Mouse (Mus musculus): ENCODE measurements around the gene Cd247. TPM values are rescaled to one million over a fixed set of nuclear protein-coding genes. Genes with fewer than 3 reads are reported as not detected.
A peak's percentile ranks its signal among the peaks of the same experiment; 100 is the strongest.

Cd247 gene
- polyA plus RNA-seq, 1 experiment from 2014 or later, result 0.20 TPM

- H3K4me3 ChIP-seq (replicated peaks), result no peak overlapping the region
- 75% methylated on average over 5 of the region's 5 CpGs for WGBS (ENCODE audit: insufficient replicate concordance)
These were observed 39.7 kb downstream of the Cd247 start for GRCm38 (mm10) chr1:165828173-165828572.

DNA sequence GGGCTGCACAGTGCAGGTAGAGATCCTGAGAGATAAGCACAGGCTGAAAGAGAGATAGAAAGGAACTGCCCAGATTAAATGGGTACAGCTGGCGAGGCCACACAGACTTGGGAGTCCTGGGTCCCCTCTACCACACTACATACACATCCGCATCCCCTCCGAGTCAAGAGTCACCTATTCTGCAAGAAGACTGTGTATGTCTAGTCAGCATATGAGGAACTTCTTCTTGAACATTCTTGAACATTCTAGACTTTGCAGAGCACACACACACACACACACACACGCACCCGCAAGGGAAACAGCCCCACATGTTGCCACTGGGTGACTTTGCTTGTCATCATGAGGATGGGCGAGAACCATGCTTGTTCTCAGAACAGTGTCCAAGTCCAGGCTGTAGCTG, 40.1 kb downstream of the Cd247 start:
- 64% methylated on average over 6 of the region's 6 CpGs for WGBS (ENCODE audit: insufficient replicate concordance)
- Histone ChIP-seq H3K4me3 (replicated peaks) (no peak overlapping the region), H3K4me2 (no peak overlapping the region), H3K9ac (no peak overlapping the region), H3K27me3 (no peaks in the 10 kb centered on the region), H3K9me3 (replicated peaks) (no peaks in the 10 kb centered on the region), H3K27ac (replicated peaks) (no peak overlapping the region), H3K36me3 (replicated peaks) (no peaks in the 10 kb centered on the region), H3K4me1 (replicated peaks) (no peaks in the 10 kb centered on the region)
- no peak for ATAC-seq (ENCODE audit: insufficient read depth)

More at GRCm38 (mm10) chr1:165828173-165828572, 39.7 kb downstream of the Cd247 start:
- ATAC-seq (ENCODE audit: insufficient read depth), result no peak
- no peaks in the 10 kb centered on the region for H3K4me1 ChIP-seq (replicated peaks)
- no peak overlapping the region for H3K9ac ChIP-seq
- H3K4me2 ChIP-seq, result no peak overlapping the region
- no peak overlapping the region for H3K27ac ChIP-seq (replicated peaks)
- no peaks in the 10 kb centered on the region for H3K27me3 ChIP-seq
- H3K9me3 ChIP-seq (replicated peaks), result no peaks in the 10 kb centered on the region
- no peaks in the 10 kb centered on the region for H3K36me3 ChIP-seq (replicated peaks)

DNA sequence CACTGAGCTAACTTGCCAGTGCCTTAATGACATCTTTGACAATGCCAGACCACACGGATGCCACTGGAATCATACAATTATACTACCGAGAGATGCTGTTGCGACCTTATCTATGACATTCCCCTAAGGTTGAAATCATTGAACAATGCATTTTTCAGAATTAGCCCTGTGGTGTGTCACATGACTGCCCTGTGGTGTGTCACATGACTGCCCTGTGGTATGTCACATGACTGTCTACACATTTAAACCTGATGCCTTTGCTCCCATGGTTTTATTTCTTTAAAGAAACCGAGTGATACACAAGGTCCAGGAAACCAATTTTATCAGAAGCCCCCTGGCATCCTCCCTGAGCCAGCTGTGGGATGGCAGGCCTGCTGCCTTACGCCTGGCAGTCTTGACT, 41.4 kb downstream of the Cd247 start:
- Histone ChIP-seq H3K27ac (replicated peaks) (no peak overlapping the region), H3K4me1 (replicated peaks) (no peaks in the 10 kb centered on the region), H3K9ac (no peak overlapping the region), H3K27me3 (peaks cover 7% of the 10 kb centered on the region; the same call in 1 of the 2 replicates), H3K4me3 (replicated peaks) (no peak overlapping the region), H3K4me2 (no peak overlapping the region), H3K36me3 (replicated peaks) (no peaks in the 10 kb centered on the region), H3K9me3 (replicated peaks) (no peaks in the 10 kb centered on the region)
- ATAC-seq (ENCODE audit: insufficient read depth), result no peak
- 69% methylated on average over 5 of the region's 5 CpGs for WGBS (ENCODE audit: insufficient replicate concordance)

DNA sequence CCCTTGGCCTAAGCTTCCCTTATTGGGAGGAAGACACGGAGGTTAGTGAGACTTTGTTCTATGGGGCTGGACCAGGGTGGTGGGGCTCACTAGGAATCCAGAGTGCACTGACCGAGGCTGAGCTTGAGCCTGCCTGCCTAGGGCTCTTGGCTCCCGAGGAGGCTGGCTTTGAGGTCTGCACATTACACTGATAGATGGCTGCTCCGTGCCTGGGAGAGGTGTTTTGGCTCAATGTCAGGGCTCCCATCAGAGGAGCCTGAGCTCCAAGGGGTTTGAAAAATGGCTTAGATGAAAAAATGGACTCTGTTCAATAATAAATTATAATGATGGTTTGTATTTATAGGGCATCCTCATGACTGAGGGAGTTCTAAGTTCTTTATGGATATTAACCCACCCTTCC, 44.8 kb downstream of the Cd247 start:
- Histone ChIP-seq H3K4me1 (replicated peaks) (no peaks in the 10 kb centered on the region), H3K36me3 (replicated peaks) (no peaks in the 10 kb centered on the region), H3K4me2 (no peak overlapping the region), H3K4me3 (replicated peaks) (no peak overlapping the region), H3K27me3 (peaks cover 22% of the 10 kb centered on the region), H3K9ac (no peak overlapping the region), H3K27ac (replicated peaks) (no peak overlapping the region), H3K9me3 (replicated peaks) (no peaks in the 10 kb centered on the region)
- 50% methylated on average over 4 of the region's 4 CpGs for WGBS (ENCODE audit: insufficient replicate concordance)
- ATAC-seq (ENCODE audit: insufficient read depth), result no peak

DNA sequence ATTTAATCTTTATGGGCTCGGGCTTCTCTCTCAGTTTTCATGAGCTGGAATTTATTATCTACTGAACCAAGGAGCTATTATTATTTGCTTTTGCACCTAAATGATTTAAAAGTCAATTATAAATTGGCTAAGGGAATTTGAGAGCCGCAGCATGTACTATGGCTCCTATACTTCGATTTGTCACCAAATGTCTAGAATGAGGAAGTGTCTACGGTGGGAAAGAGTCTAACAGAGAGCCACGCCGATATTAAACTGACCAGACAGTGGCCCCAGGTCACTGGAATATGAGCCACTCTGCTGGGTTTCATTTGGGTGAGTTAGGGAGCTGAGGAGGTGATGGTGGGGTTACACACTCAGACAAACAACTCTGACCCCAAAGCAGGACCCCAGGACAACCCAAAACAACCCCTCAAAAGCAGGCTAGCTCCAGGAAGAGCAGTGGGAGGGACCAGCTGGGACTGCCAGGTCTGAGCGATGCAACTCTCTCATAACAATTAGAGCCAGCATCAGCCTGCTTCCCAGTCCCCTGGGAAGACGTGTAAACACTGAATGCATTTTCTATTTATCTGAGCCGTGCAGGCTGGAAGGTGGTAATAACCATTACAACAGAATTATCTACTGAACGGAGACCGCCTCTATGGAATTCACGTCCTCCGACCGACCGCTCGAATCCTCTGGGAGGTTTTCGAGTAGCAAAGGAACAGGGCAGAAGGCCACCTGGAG, 45.6 kb downstream of the Cd247 start:
- ATAC-seq (ENCODE audit: insufficient read depth), result no peak
- H3K4me1 ChIP-seq (replicated peaks), result no peaks in the 10 kb centered on the region
- no peak overlapping the region for H3K27ac ChIP-seq (replicated peaks)
- peaks cover 28% of the 10 kb centered on the region for H3K27me3 ChIP-seq
- no peak overlapping the region for H3K4me3 ChIP-seq (replicated peaks)
- 0 out of 2 replicates have a peak overlapping the region, but pooled peaks have one; percentile 8 for H3K4me2 ChIP-seq
- WGBS (ENCODE audit: insufficient replicate concordance), result 27% methylated on average over 17 of the region's 17 CpGs
- H3K9me3 ChIP-seq (replicated peaks), result no peaks in the 10 kb centered on the region
- H3K36me3 ChIP-seq (replicated peaks), result no peaks in the 10 kb centered on the region
- no peak overlapping the region for H3K9ac ChIP-seq

GRCm38 (mm10) chr1:165834633-165834975, 46.1 kb downstream of the Cd247 start:
- H3K4me3 ChIP-seq (replicated peaks), result no peak overlapping the region
- H3K4me2 ChIP-seq, result 0 out of 2 replicates have a peak overlapping the region, but pooled peaks have one; percentile 8
- H3K9ac ChIP-seq, result no peak overlapping the region
- no peak overlapping the region for H3K27ac ChIP-seq (replicated peaks)
- peaks cover 33% of the 10 kb centered on the region for H3K27me3 ChIP-seq
- ATAC-seq (ENCODE audit: insufficient read depth), result no peak
- H3K36me3 ChIP-seq (replicated peaks), result no peaks in the 10 kb centered on the region
- H3K4me1 ChIP-seq (replicated peaks), result no peaks in the 10 kb centered on the region
- no peaks in the 10 kb centered on the region for H3K9me3 ChIP-seq (replicated peaks)
- WGBS (ENCODE audit: insufficient replicate concordance), result 60% methylated on average over 12 of the region's 12 CpGs

- no peak for ATAC-seq (ENCODE audit: insufficient read depth)
- 49% methylated on average over 6 of the region's 6 CpGs for WGBS (ENCODE audit: insufficient replicate concordance)
- Histone ChIP-seq H3K9me3 (replicated peaks) (no peaks in the 10 kb centered on the region), H3K4me3 (replicated peaks) (no peak overlapping the region), H3K27ac (replicated peaks) (no peak overlapping the region), H3K4me1 (replicated peaks) (peaks cover 9% of the 10 kb centered on the region), H3K27me3 (peaks cover 52% of the 10 kb centered on the region), H3K36me3 (replicated peaks) (no peaks in the 10 kb centered on the region), H3K4me2 (no peak overlapping the region), H3K9ac (no peak overlapping the region)
These were observed 48.0 kb downstream of the Cd247 start for GRCm38 (mm10) chr1:165836461-165836860.

- Histone ChIP-seq H3K9me3 (replicated peaks) (no peaks in the 10 kb centered on the region), H3K27me3 (peaks cover 61% of the 10 kb centered on the region), H3K9ac (no peak overlapping the region), H3K4me1 (replicated peaks) (peaks cover 9% of the 10 kb centered on the region), H3K4me2 (no peak overlapping the region), H3K4me3 (replicated peaks) (no peak overlapping the region), H3K36me3 (replicated peaks) (no peaks in the 10 kb centered on the region), H3K27ac (replicated peaks) (no peak overlapping the region)
- 45% methylated on average over 8 of the region's 8 CpGs for WGBS (ENCODE audit: insufficient replicate concordance)
- no peak for ATAC-seq (ENCODE audit: insufficient read depth)
These were observed 49.1 kb downstream of the Cd247 start for GRCm38 (mm10) chr1:165837546-165837945.

GRCm38 (mm10) chr1:165839201-165839600, 50.7 kb downstream of the Cd247 start:
- ATAC-seq (ENCODE audit: insufficient read depth), result no peak
- H3K27me3 ChIP-seq, result peaks cover 77% of the 10 kb centered on the region
- 66% methylated on average over 4 of the region's 4 CpGs for WGBS (ENCODE audit: insufficient replicate concordance)
- no peaks in the 10 kb centered on the region for H3K9me3 ChIP-seq (replicated peaks)
- H3K9ac ChIP-seq, result no peak overlapping the region
- H3K4me1 ChIP-seq (replicated peaks), result peaks cover 11% of the 10 kb centered on the region
- H3K4me2 ChIP-seq, result no peak overlapping the region
- H3K27ac ChIP-seq (replicated peaks), result no peak overlapping the region
- no peaks in the 10 kb centered on the region for H3K36me3 ChIP-seq (replicated peaks)
- no peak overlapping the region for H3K4me3 ChIP-seq (replicated peaks)

- Histone ChIP-seq H3K9ac (no peak overlapping the region), H3K27ac (replicated peaks) (no peak overlapping the region), H3K4me1 (replicated peaks) (peaks cover 26% of the 10 kb centered on the region), H3K36me3 (replicated peaks) (no peaks in the 10 kb centered on the region), H3K9me3 (replicated peaks) (no peaks in the 10 kb centered on the region), H3K4me3 (replicated peaks) (peak overlapping the region; percentile 18; the same call in 1 of the 2 replicates), H3K27me3 (peaks cover 85% of the 10 kb centered on the region), H3K4me2 (peak overlapping the region; percentile 62)
- ATAC-seq (ENCODE audit: insufficient read depth), result no peak
- 14% methylated on average over 31 of the region's 31 CpGs for WGBS (ENCODE audit: insufficient replicate concordance)
These were observed 52.2 kb downstream of the Cd247 start for GRCm38 (mm10) chr1:165840548-165841230.

GRCm38 (mm10) chr1:165842170-165842569, 53.7 kb downstream of the Cd247 start:
- no peak overlapping the region for H3K4me3 ChIP-seq (replicated peaks)
- H3K4me1 ChIP-seq (replicated peaks), result peaks cover 27% of the 10 kb centered on the region
- no peak overlapping the region for H3K27ac ChIP-seq (replicated peaks)
- peaks cover 88% of the 10 kb centered on the region for H3K27me3 ChIP-seq
- ATAC-seq (ENCODE audit: insufficient read depth), result no peak
- 82% methylated on average over 7 of the region's 7 CpGs for WGBS (ENCODE audit: insufficient replicate concordance)
- no peaks in the 10 kb centered on the region for H3K9me3 ChIP-seq (replicated peaks)
- H3K4me2 ChIP-seq, result no peak overlapping the region
- no peak overlapping the region for H3K9ac ChIP-seq
- no peaks in the 10 kb centered on the region for H3K36me3 ChIP-seq (replicated peaks)
